Mouse (Mus musculus): ENCODE results near the gene Gatad2a. TPM values are rescaled to one million over a fixed set of nuclear protein-coding genes. Genes with fewer than 3 reads are reported as not detected.

The Gatad2a gene
- total and polyA plus RNA-seq, 3 experiments, result 52.2 to 139 (median 99.3) TPM

GRCm38 (mm10) chr8:69967291-69967933 is 28.8 kb downstream of the Gatad2a start:
- DNase-seq (ENCODE audit: low spot score), result no peak
- Histone ChIP-seq H3K4me1 (ENCODE audit: insufficient read depth, low read depth, low read length) (peaks cover 61% of the 10 kb centered on the region), H3K36me3 (replicated peaks) (peaks cover 93% of the 10 kb centered on the region), H3K9me3 (replicated peaks) (no peaks in the 10 kb centered on the region), H3K27me3 (ENCODE audit: insufficient read depth, low read length) (no peaks in the 10 kb centered on the region), H3K4me3 (ENCODE audit: low read depth, low read length) (no peak overlapping the region)
- TF ChIP-seq GATA2 (IDR thresholded peaks at IDR 0.05; ENCODE audit: borderline replicate concordance, low read depth, low read length), result no peak
- no peak for TF ChIP-seq POLR2AphosphoS5 (IDR thresholded peaks at IDR 0.05; ENCODE audit: insufficient replicate concordance, low read depth, low read length)
- no peak for TF ChIP-seq CTCF (IDR thresholded peaks at IDR 0.05; ENCODE audit: low read depth, low read length)
- no peak for TF ChIP-seq TAL1 (conservative IDR thresholded peaks at IDR 0.05; ENCODE audit: low read depth, low read length)
- no peak for TF ChIP-seq GATA1 (IDR thresholded peaks at IDR 0.05; ENCODE audit: borderline replicate concordance, low read length)
- no peak for ATAC-seq (ENCODE audit: extremely low read depth, insufficient number of reproducible peaks, low FRiP score, poor library complexity, severe bottlenecking)

DNA sequence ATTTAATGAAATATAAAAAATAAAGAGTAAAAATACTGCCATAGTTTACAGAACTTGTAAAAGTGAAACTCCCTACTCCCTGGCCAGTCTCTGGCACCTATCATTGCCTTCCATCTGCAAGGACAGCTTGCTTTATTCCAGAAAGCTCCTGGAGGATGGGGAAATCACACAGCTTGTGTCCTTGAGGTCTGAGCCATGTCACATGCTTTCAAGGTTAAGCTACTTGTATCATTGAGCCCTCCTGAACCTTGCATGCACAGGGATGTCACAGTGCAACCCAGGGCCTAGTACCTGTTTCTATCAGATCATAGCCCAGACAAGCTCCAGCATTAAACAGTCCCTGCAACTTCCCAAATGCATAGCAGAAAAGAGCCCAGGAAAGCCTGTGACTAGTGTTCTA is 36.9 kb downstream of the Gatad2a start:
- no peak for TF ChIP-seq TAL1 (conservative IDR thresholded peaks at IDR 0.05; ENCODE audit: low read depth, low read length)
- no peak for TF ChIP-seq GATA1 (IDR thresholded peaks at IDR 0.05; ENCODE audit: borderline replicate concordance, low read length)
- TF ChIP-seq CTCF (IDR thresholded peaks at IDR 0.05; ENCODE audit: low read depth, low read length), result no peak
- TF ChIP-seq POLR2AphosphoS5 (IDR thresholded peaks at IDR 0.05; ENCODE audit: insufficient replicate concordance, low read depth, low read length), result no peak
- DNase-seq (ENCODE audit: low spot score), result no peak
- Histone ChIP-seq H3K36me3 (replicated peaks) (peaks cover 86% of the 10 kb centered on the region), H3K27me3 (ENCODE audit: insufficient read depth, low read length) (no peaks in the 10 kb centered on the region), H3K9me3 (replicated peaks) (no peaks in the 10 kb centered on the region), H3K4me3 (ENCODE audit: low read depth, low read length) (no peak overlapping the region), H3K4me1 (ENCODE audit: insufficient read depth, low read depth, low read length) (peaks cover 50% of the 10 kb centered on the region)
- no peak for ATAC-seq (ENCODE audit: extremely low read depth, insufficient number of reproducible peaks, low FRiP score, poor library complexity, severe bottlenecking)

DNA sequence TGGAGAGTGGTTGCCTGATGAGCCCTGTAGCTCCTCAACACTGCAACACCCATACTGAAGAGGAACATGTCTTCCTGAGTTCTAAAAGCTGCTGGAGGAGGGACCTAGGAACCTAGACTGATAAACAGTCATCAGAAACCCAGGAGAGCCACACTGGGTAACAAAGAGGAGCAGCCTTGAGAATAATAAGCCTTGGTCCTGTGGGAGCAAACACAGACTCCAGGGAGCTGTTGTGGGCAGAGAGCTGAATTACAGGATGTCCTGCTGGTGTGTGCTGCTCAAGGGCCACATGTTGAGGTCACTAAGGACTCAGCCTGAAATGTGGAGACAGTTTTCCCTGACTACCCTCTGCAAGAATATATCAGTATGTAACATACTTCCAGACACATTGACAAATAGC is 38.3 kb downstream of the Gatad2a start:
- peaks cover 83% of the 10 kb centered on the region for H3K36me3 ChIP-seq (replicated peaks)
- no peak for ATAC-seq (ENCODE audit: extremely low read depth, insufficient number of reproducible peaks, low FRiP score, poor library complexity, severe bottlenecking)

GRCm38 (mm10) chr8:69957419-69957818 is 38.8 kb downstream of the Gatad2a start:
- peaks cover 59% of the 10 kb centered on the region for H3K4me1 ChIP-seq (ENCODE audit: insufficient read depth, low read depth, low read length)
- DNase-seq (ENCODE audit: low spot score) (no peak), ATAC-seq (ENCODE audit: extremely low read depth, insufficient number of reproducible peaks, low FRiP score, poor library complexity, severe bottlenecking) (no peak)
- TF ChIP-seq CTCF (IDR thresholded peaks at IDR 0.05; ENCODE audit: low read depth, low read length) (no peak), POLR2AphosphoS5 (IDR thresholded peaks at IDR 0.05; ENCODE audit: insufficient replicate concordance, low read depth, low read length) (no peak), GATA2 (IDR thresholded peaks at IDR 0.05; ENCODE audit: borderline replicate concordance, low read depth, low read length) (no peak), TAL1 (conservative IDR thresholded peaks at IDR 0.05; ENCODE audit: low read depth, low read length) (no peak), GATA1 (IDR thresholded peaks at IDR 0.05; ENCODE audit: borderline replicate concordance, low read length) (no peak)
- H3K36me3 ChIP-seq (replicated peaks), result peaks cover 81% of the 10 kb centered on the region
- no peaks in the 10 kb centered on the region for H3K9me3 ChIP-seq (replicated peaks)
- no peak overlapping the region for H3K4me3 ChIP-seq (ENCODE audit: low read depth, low read length)
- H3K27me3 ChIP-seq (ENCODE audit: insufficient read depth, low read length), result no peaks in the 10 kb centered on the region

More for the DNA sequence above, 38.3 kb downstream of the Gatad2a start:
- DNase-seq (ENCODE audit: low spot score), result no peak
- H3K9me3 ChIP-seq (replicated peaks), result no peaks in the 10 kb centered on the region
- TF ChIP-seq CTCF (IDR thresholded peaks at IDR 0.05; ENCODE audit: low read depth, low read length) (no peak), GATA2 (IDR thresholded peaks at IDR 0.05; ENCODE audit: borderline replicate concordance, low read depth, low read length) (no peak), GATA1 (IDR thresholded peaks at IDR 0.05; ENCODE audit: borderline replicate concordance, low read length) (no peak), POLR2AphosphoS5 (IDR thresholded peaks at IDR 0.05; ENCODE audit: insufficient replicate concordance, low read depth, low read length) (no peak), TAL1 (conservative IDR thresholded peaks at IDR 0.05; ENCODE audit: low read depth, low read length) (no peak)
- H3K4me1 ChIP-seq (ENCODE audit: insufficient read depth, low read depth, low read length), result peaks cover 59% of the 10 kb centered on the region
- H3K27me3 ChIP-seq (ENCODE audit: insufficient read depth, low read length), result no peaks in the 10 kb centered on the region
- H3K4me3 ChIP-seq (ENCODE audit: low read depth, low read length), result no peak overlapping the region

- no peak for TF ChIP-seq GATA1 (IDR thresholded peaks at IDR 0.05; ENCODE audit: borderline replicate concordance, low read length)
- no peak for TF ChIP-seq TAL1 (conservative IDR thresholded peaks at IDR 0.05; ENCODE audit: low read depth, low read length)
- TF ChIP-seq POLR2AphosphoS5 (IDR thresholded peaks at IDR 0.05; ENCODE audit: insufficient replicate concordance, low read depth, low read length), result no peak
- TF ChIP-seq CTCF (IDR thresholded peaks at IDR 0.05; ENCODE audit: low read depth, low read length), result no peak
- TF ChIP-seq GATA2 (IDR thresholded peaks at IDR 0.05; ENCODE audit: borderline replicate concordance, low read depth, low read length), result no peak
- Histone ChIP-seq H3K36me3 (replicated peaks) (peaks cover 79% of the 10 kb centered on the region), H3K27me3 (ENCODE audit: insufficient read depth, low read length) (no peaks in the 10 kb centered on the region), H3K4me1 (ENCODE audit: insufficient read depth, low read depth, low read length) (peaks cover 59% of the 10 kb centered on the region), H3K9me3 (replicated peaks) (no peaks in the 10 kb centered on the region), H3K4me3 (ENCODE audit: low read depth, low read length) (no peak overlapping the region)
- DNase-seq (ENCODE audit: low spot score), result no peak
- ATAC-seq (ENCODE audit: extremely low read depth, insufficient number of reproducible peaks, low FRiP score, poor library complexity, severe bottlenecking), result no peak
Measured at GRCm38 (mm10) chr8:69956651-69957050, 39.5 kb downstream of the Gatad2a start.

- TF ChIP-seq GATA2 (IDR thresholded peaks at IDR 0.05; ENCODE audit: borderline replicate concordance, low read depth, low read length) (no peak), CTCF (IDR thresholded peaks at IDR 0.05; ENCODE audit: low read depth, low read length) (no peak), POLR2AphosphoS5 (IDR thresholded peaks at IDR 0.05; ENCODE audit: insufficient replicate concordance, low read depth, low read length) (no peak), TAL1 (conservative IDR thresholded peaks at IDR 0.05; ENCODE audit: low read depth, low read length) (no peak), GATA1 (IDR thresholded peaks at IDR 0.05; ENCODE audit: borderline replicate concordance, low read length) (no peak)
- peaks cover 80% of the 10 kb centered on the region for H3K36me3 ChIP-seq (replicated peaks)
- no peaks in the 10 kb centered on the region for H3K9me3 ChIP-seq (replicated peaks)
- ATAC-seq (ENCODE audit: extremely low read depth, insufficient number of reproducible peaks, low FRiP score, poor library complexity, severe bottlenecking) (no peak), DNase-seq (ENCODE audit: low spot score) (no peak)
- H3K4me3 ChIP-seq (ENCODE audit: low read depth, low read length), result no peak overlapping the region
- peaks cover 56% of the 10 kb centered on the region for H3K4me1 ChIP-seq (ENCODE audit: insufficient read depth, low read depth, low read length)
- no peaks in the 10 kb centered on the region for H3K27me3 ChIP-seq (ENCODE audit: insufficient read depth, low read length)
Measured at GRCm38 (mm10) chr8:69954642-69955041, 41.5 kb downstream of the Gatad2a start.
